In genomic region chr7:28697277-28697676, GRCm38 (mm10) we compare ENCODE assay signal across 45 mouse cellular contexts. TPM values are rescaled to one million over a fixed set of nuclear protein-coding genes. Genes with fewer than 3 reads are reported as not detected.
"Had no signal": no experiment of that assay in that cellular context is flagged by ENCODE, and none has a peak within 500 bp of the region (broad histone marks: within the 10 kb centered on the region; RNA-seq: fewer than 3 reads in every experiment).

No protein-coding gene starts in this region.

- H3K4me2 ChIP-seq: heart, embryonic 11.5 days; heart, embryonic 12.5 days; heart, embryonic 13.5 days; heart, embryonic 15.5 days; hindbrain, embryonic 13.5 days; hindbrain, embryonic 14.5 days; hindbrain, embryonic 15.5 days; intestine, embryonic 15.5 days; kidney, embryonic 15.5 days had no signal

- H3K27ac ChIP-seq: heart, adult 2 months; heart, embryonic 10.5 days; heart, embryonic 13.5 days; heart, embryonic 15.5 days; hindbrain, embryonic 10.5 days; hindbrain, embryonic 13.5 days; hindbrain, embryonic 14.5 days; hindbrain, embryonic 15.5 days; hindbrain, postnatal 0 days; intestine, embryonic 15.5 days; kidney, embryonic 15.5 days; kidney, postnatal 0 days; layer of hippocampus, adult 2 months had no signal

- H3K4me3 ChIP-seq: heart, adult 2 months; heart, embryonic 10.5 days; heart, embryonic 12.5 days; heart, embryonic 13.5 days; heart, embryonic 15.5 days; hindbrain, embryonic 10.5 days; hindbrain, embryonic 13.5 days; hindbrain, embryonic 15.5 days; intestine, embryonic 15.5 days; kidney, embryonic 15.5 days; layer of hippocampus, adult 2 months had no signal

- DNase-seq: heart, adult 2 months; heart, postnatal 10 days; heart, postnatal 14 days; heart, postnatal 36 days; heart, postnatal 4 days; kidney, adult 11 months; kidney, adult 18-20 months; kidney, adult 2 months; kidney, adult 8-10 months; kidney, adult 9 months; kidney, postnatal 10 days; kidney, postnatal 14 days; kidney, postnatal 25 days; kidney, postnatal 36 days; kidney, postnatal 4 days; layer of hippocampus, adult 9-11 months; layer of hippocampus, postnatal 36 days had no signal

- H3K27me3 ChIP-seq: hindbrain, embryonic 15.5 days; kidney, embryonic 15.5 days had no signal

- H3K4me1 ChIP-seq: heart, embryonic 12.5 days had no signal

- H3K9ac ChIP-seq: heart, embryonic 12.5 days; heart, embryonic 13.5 days; heart, embryonic 15.5 days; hindbrain, embryonic 13.5 days; hindbrain, embryonic 14.5 days; hindbrain, embryonic 15.5 days; intestine, embryonic 15.5 days; kidney, embryonic 15.5 days had no signal

- H3K36me3 ChIP-seq: heart, embryonic 13.5 days; heart, embryonic 15.5 days; hindbrain, embryonic 10.5 days; hindbrain, embryonic 15.5 days; intestine, embryonic 15.5 days; kidney, embryonic 15.5 days had no signal

- H3K9me3 ChIP-seq: heart, embryonic 15.5 days; hindbrain, embryonic 15.5 days; intestine, embryonic 15.5 days; kidney, embryonic 15.5 days had no signal

- ATAC-seq: hindbrain, embryonic 16.5 days; hindbrain, postnatal 0 days; inflammation-experienced regulatory T-cells, adult 6 months; intestine, embryonic 15.5 days; intestine, embryonic 16.5 days; intestine, postnatal 0 days had no signal

RNA-seq across cellular contexts. Expression of gene Fbxo27, which starts 4.6 kb away (rescaled TPM):
- total RNA-seq: hematopoietic stem cell, adult 5-6 weeks had no signal

RNA-seq across cellular contexts. Expression of gene Ccer2, which starts 58.7 kb away (rescaled TPM):
- total RNA-seq: heart, adult 2 months; heart, adult 8-10 months; heart, postnatal 10 days; heart, postnatal 14 days; heart, postnatal 25 days; heart, postnatal 36 days; heart, postnatal 4 days; hematopoietic stem cell, adult 5-6 weeks; hindbrain, postnatal 0 days had no signal
- polyA plus RNA-seq: heart, adult 2 months; heart, embryonic 10.5 days; heart, embryonic 11.5 days; heart, embryonic 12.5 days; heart, embryonic 13.5 days; heart, embryonic 14.5 days; heart, embryonic 15.5 days; heart, embryonic 16.5 days; heart, postnatal 0 days; inflammation-experienced regulatory T-cells, adult 6 months; intestine, embryonic 14.5 days; intestine, embryonic 15.5 days; intestine, embryonic 16.5 days; intestine, postnatal 0 days; kidney, adult 2 months; kidney, embryonic 14.5 days; kidney, embryonic 15.5 days; kidney, embryonic 16.5 days; kidney, postnatal 0 days; large intestine, adult 2 months had no signal
